Mouse (Mus musculus): ENCODE measurements around the gene Rps12. TPM values are rescaled to one million over a fixed set of nuclear protein-coding genes. Genes with fewer than 3 reads are reported as not detected.

The Rps12 gene
- 9,329 and 9,382 TPM in 2 replicates for total RNA-seq (2014; fragmentation: Nextera tagmentation)
- 1,810 and 2,372 TPM in 2 replicates for total RNA-seq (2017)

- peak; percentile 93 for ATAC-seq (replicated peaks; ENCODE audit: poor library complexity, severe bottlenecking)
These were observed at the start of gene Rps12 for GRCm38 (mm10) chr10:23787062-23787821. Gene Rps12 (minus strand): TSS chr10:23787275.

GRCm38 (mm10) chr10:23836003-23836964 is 49.2 kb upstream of the Rps12 start:
- no peak for ATAC-seq (replicated peaks; ENCODE audit: poor library complexity, severe bottlenecking)

- ATAC-seq (replicated peaks; ENCODE audit: poor library complexity, severe bottlenecking): no peak
These were observed 39.4 kb upstream of the Rps12 start for GRCm38 (mm10) chr10:23826516-23826915.

GRCm38 (mm10) chr10:23816241-23816640 is 29.2 kb upstream of the Rps12 start:
- no peak for ATAC-seq (replicated peaks; ENCODE audit: poor library complexity, severe bottlenecking)

DNA sequence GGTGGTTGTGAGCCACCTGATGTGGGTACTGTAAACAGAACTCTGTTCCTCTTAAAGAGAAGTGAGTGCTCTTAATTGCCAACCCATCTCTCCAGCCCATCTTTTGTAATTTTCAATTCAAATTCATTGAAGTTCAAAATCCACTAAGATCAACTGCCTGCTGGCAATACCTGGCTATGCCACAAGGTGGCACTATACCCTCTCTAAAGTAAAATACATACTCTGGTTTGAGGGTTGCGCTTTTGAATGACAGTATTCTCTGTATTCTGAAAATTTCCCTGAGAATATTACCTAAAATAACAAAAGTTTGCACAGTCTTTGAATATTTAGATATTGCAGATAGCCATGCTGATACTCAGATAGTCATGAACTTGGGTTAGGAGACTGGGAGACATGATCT is 28.1 kb upstream of the Rps12 start:
- peak; percentile 76 for ATAC-seq (replicated peaks; ENCODE audit: poor library complexity, severe bottlenecking)

DNA sequence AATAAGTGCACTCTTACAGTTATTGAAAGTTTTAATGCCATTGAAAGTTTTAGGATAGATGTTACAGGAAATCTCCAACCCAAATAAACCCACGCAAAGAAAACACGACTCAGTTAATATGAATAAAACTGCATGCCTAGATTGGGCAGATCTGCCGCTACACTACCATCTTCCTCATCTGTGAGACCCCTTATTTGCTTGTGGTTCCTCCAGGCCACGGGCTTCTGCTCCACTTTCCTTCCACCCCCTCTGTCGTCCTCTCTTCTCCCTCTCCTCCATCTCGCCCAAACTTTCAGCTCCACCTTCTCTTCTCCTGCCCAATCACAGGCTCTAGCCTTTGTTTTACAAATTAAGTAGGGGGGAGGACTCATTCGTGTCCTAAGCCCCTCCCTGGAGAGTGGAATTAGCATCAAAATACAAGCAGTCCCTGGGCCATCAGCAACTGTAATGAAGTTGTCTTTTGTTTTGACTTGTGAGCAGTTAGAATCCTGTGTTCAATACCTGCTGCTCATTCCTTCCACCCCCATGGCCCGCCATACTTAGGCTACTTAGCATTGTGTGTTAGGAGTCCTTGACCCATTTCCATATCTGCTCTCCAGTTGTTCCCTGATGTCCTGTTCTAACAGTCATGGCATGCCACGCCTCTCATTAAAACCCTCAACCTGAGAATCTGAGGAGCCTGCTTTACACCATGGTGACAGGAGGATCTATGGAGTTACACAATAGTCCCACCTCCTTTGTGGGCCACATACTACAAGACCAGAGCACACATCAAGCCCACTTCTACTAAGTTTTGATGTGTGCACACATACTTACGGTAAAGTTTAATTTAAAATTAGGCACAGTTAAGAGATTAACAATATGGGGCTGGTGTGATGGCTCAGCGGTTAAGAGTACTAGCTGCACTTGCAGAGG is 26.0 kb upstream of the Rps12 start:
- ATAC-seq (replicated peaks; ENCODE audit: poor library complexity, severe bottlenecking): no peak

DNA sequence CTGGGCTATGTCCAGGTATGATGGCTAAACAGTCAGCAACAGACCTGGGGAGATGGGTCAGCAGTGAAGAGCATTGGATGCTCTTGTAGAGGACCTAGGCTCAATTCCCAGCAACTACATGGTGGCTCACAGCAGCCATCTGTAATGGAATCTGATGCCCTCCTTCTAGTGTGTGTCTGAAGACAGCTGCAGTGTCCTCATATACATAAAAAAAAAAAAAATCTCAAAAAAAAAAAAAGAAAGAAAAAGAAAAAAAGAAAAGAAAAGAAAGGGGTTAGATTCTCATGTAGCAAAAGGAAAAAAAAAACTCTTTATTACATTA is 25.3 kb upstream of the Rps12 start:
- no peak for ATAC-seq (replicated peaks; ENCODE audit: poor library complexity, severe bottlenecking)

DNA sequence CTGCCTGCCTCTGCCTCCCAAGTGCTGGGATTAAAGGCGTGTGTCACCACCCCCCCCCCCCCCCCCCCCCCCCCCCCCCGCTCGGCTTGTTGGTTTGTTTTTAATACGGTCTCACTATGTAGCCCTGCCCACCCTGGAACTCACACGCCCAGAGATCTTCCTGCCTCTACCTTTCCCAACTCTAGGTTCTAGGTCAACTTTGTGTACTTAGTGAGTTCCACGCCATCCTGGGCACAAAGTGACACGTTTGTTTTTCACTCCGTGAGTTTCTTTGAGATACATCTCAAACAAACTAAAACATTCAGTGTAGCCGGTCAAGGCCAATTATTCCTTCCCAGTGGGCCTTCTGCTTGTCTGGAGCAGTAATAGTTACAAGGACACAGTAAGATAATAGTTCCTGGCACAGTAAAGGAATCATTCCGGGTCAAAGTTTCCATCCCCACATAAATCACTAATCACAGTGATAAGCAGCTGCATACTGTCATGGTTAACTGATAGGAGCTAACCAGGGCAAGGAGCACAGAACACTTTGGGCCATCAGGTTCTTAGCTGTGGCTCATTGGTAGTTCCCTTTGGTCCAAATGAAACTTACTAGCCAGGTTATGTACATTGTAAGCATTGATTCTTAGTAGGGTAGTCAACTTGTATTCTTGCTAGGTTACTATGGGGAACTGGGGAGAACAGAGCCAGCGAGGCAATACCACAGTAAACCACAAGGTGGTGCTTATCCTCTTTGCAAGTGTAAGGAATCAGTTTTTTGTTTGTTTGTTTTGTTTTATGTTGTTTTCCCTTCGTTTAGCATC is 24.8 kb upstream of the Rps12 start:
- ATAC-seq (replicated peaks; ENCODE audit: poor library complexity, severe bottlenecking): peak; percentile 87

DNA sequence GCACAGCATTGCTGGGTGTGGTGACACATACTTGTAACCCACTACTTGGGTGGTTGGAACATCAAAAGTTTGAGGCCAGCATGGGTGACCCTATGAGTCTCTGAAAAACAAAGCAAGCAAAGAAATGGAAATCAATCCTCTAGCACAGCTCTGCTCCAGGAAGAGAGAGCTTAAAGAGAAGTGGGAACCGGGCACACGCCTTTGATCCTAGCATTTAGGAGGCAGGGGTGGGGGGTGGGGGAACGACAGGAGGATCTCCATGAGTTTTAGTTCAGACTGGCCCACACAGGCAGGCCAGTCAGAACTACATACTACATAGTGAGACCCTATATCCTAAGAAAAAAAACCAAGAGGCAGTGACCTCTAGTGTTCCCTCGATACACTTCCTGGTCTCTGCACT is 19.1 kb upstream of the Rps12 start:
- no peak for ATAC-seq (replicated peaks; ENCODE audit: poor library complexity, severe bottlenecking)

DNA sequence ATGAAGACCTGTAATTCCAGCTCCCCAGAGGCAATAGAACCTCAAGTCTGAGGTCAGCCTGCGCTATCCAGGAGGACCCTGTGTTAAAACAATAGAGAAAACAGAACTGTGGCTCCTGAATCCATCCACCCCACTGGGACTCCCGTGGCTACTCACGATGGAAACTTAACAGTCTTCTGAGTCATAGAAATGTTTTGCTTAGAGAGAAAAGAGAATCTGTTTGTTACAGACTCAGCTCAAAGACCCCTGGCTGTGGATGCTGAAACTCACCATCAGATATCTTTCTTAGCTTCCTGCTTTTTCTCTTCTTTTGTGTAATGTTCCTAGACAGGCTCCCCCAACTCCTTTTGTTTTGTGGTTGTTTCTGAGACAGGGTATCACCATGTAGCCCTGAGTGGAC is 17.6 kb upstream of the Rps12 start:
- ATAC-seq (replicated peaks; ENCODE audit: poor library complexity, severe bottlenecking): no peak

GRCm38 (mm10) chr10:23802911-23803310 is 15.8 kb upstream of the Rps12 start:
- peak; percentile 52; the same call in 1 of the 2 replicates for ATAC-seq (replicated peaks; ENCODE audit: poor library complexity, severe bottlenecking)

DNA sequence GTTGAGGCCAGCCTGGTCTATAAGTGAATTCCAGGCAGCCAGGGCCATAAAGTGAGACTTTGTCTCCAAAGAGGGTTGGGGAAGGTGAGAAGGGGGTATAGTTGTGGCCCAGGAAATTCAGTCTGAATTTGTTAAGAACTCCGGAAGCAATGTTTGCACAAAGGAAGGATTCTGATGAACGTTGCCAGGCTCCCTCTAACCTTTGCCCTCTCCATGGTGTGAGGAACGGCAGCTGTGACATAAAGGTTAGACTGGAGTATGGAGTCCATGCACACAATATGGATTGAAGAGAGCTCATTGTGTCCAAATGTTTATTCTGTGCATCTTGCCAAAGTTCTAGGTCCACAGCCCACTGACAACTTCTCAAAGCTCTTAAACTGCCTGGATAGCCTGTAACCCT is 12.9 kb upstream of the Rps12 start:
- no peak for ATAC-seq (replicated peaks; ENCODE audit: poor library complexity, severe bottlenecking)

GRCm38 (mm10) chr10:23798142-23798541 is 11.1 kb upstream of the Rps12 start:
- no peak for ATAC-seq (replicated peaks; ENCODE audit: poor library complexity, severe bottlenecking)

- ATAC-seq (replicated peaks; ENCODE audit: poor library complexity, severe bottlenecking): no peak
These were observed 10.5 kb upstream of the Rps12 start for GRCm38 (mm10) chr10:23797606-23798005.

GRCm38 (mm10) chr10:23796551-23797503 is 9.8 kb upstream of the Rps12 start, which contains the start of gene Slc18b1:
Gene Slc18b1 (plus strand): TSS chr10:23796986.
- ATAC-seq (replicated peaks; ENCODE audit: poor library complexity, severe bottlenecking): peak; percentile 84

DNA sequence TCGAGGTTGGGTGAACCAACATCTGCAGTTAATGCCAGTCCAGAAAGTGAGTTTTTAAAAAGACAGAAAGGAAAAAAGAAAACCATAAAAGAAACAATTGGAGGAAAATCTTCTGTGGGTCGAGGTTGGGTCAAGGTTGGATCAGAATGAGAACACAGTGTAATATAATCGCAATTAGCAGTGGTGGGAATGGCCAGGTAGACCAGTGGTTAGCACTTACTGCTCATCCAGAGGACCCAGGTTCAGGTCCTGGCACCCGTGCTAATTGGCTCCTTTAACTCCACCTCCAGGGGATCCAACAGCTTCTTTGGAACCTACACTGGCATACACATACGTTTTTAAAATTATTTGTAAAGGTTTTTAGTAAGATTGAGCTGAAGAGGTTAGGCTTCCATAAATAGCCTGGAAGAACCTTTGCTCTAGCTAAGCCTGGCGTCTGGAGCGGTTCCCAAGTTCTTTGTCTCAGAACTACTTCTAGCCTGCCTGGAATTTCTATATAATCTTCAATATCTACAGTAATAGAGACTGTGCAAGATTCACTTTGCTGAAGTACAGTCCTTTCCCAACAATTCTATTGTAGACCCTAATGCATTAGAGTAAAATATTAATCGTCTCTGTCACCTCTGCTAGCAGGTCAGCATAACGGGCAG is 8.9 kb upstream of the Rps12 start:
- ATAC-seq (replicated peaks; ENCODE audit: poor library complexity, severe bottlenecking): no peak

- ATAC-seq (replicated peaks; ENCODE audit: poor library complexity, severe bottlenecking): no peak
These were observed 1.1 kb upstream of the Rps12 start for GRCm38 (mm10) chr10:23788056-23788600.
